In the genomic region with DNA sequence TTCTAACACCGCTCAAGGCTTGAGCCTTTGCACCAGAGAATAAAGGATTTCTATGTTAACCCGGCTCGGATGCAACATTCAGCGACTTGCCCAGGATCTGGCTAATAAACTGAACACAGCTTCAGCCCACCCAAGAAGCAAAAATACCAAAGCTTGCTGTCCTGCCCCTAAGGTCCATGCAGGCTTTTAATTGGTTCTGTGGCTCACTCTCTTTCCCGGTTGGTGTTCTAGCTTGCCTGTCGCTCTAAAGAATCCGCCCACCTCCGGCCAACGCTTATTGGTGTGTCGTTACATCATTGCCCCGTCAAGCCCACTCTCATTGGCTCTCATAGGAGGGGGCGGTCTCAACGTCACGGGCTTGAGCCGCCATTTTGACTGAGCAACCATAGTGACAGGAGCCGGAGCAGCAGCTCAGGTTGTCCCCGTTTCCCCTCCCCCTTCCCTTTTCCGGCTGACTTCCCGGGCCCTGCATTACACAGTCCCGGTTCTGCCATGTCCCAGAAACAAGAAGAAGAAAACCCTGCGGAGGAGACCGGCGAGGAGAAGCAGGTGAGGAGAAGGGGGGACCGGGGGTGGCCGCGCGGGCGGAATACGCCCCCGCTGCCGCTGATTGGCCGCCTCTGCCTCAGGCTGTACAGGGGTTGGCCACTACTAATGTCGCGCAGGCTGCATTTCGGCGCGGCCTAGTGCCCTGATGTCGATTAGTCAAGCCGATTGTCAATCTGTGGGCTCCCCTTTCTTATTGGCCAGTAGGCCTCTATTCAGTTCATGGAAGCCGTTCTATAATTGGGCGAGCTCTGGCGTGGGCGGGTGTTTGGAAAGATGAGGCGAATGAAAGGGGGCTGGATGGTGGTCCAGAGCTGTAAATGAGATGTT, we compare ENCODE assay signal across 8 mouse cellular contexts. TPM values are rescaled to one million over a fixed set of nuclear protein-coding genes. Genes with fewer than 3 reads are reported as not detected.
A peak's percentile ranks its signal among the peaks of the same experiment; 100 is the strongest.
DNase-seq lines count a peak whose midpoint lies in the region; ATAC-seq lines count a peak whose summit lies in the region.

A gene (plus strand): TSS at position 366 of the 876 bp plus-strand sequence.

- under 1% methylated on average over 44 of the region's 44 CpGs for WGBS in heart, embryonic 13.5 days
- WGBS in liver, embryonic 12.5 days (ENCODE audit: insufficient replicate concordance): 2% methylated on average over 44 of the region's 44 CpGs
- under 1% methylated on average over 44 of the region's 44 CpGs for WGBS in stomach, embryonic 15.5 days

- DNase-seq in CD4-positive, CD25-positive, alpha-beta regulatory T cell, adult 2 months (ENCODE audit: low read depth, low spot score): peak; percentile 99
- peak; percentile 96 for DNase-seq in fat pad, adult 2 months (ENCODE audit: extremely low read depth, low read depth, low spot score)
- peak; percentile 98 for DNase-seq in kidney, postnatal 10 days
- peak; percentile 98 for DNase-seq in natural killer cell, adult 2 months (ENCODE audit: low spot score in 2 of 2)

- H3K4me2 ChIP-seq in heart, embryonic 13.5 days: peak within 1 kb of the TSS; percentile 72
- peak within 1 kb of the TSS; percentile 75 for H3K4me2 ChIP-seq in liver, embryonic 12.5 days
- peak within 1 kb of the TSS; percentile 68 for H3K4me2 ChIP-seq in stomach, embryonic 15.5 days

- ATAC-seq in heart, embryonic 13.5 days (ENCODE audit: extremely low read depth, insufficient number of reproducible peaks, low FRiP score, low TSS enrichment): peak; percentile 99
- ATAC-seq in liver, embryonic 12.5 days: peak; percentile 97
- peak; percentile 99 for ATAC-seq in stomach, embryonic 15.5 days (ENCODE audit: insufficient read depth, low FRiP score, low read depth)

- H3K4me3 ChIP-seq in brown adipose tissue, adult 24 weeks (ENCODE audit: insufficient read depth, low read depth, low read length): peak within 1 kb of the TSS; percentile 77
- peak within 1 kb of the TSS; percentile 71 for H3K4me3 ChIP-seq in heart, embryonic 13.5 days
- peak within 1 kb of the TSS; percentile 70 for H3K4me3 ChIP-seq in liver, embryonic 12.5 days
- peak within 1 kb of the TSS; percentile 69 for H3K4me3 ChIP-seq in stomach, embryonic 15.5 days (replicated peaks)

- peak within 1 kb of the TSS; percentile 83 for H3K9ac ChIP-seq in heart, embryonic 13.5 days
- peak within 1 kb of the TSS; percentile 73 for H3K9ac ChIP-seq in liver, embryonic 12.5 days
- H3K9ac ChIP-seq in stomach, embryonic 15.5 days: peak within 1 kb of the TSS; percentile 52; the same call in 1 of the 2 replicates

- H3K4me1 ChIP-seq in brown adipose tissue, adult 24 weeks (ENCODE audit: control insufficient read depth, insufficient read depth, insufficient read length, low read length): 0 out of 2 replicates have a peak, but pooled peaks cover 2% of the 10 kb centered on the region
- peaks cover 15% of the 10 kb centered on the region for H3K4me1 ChIP-seq in heart, embryonic 13.5 days
- peaks cover 39% of the 10 kb centered on the region for H3K4me1 ChIP-seq in liver, embryonic 12.5 days
- peaks cover 7% of the 10 kb centered on the region for H3K4me1 ChIP-seq in stomach, embryonic 15.5 days

- peak within 1 kb of the TSS; percentile 93 for H3K27ac ChIP-seq in brown adipose tissue, adult 24 weeks (replicated peaks; ENCODE audit: low read depth, low read length)
- H3K27ac ChIP-seq in heart, embryonic 13.5 days (replicated peaks): peak within 1 kb of the TSS; percentile 83
- H3K27ac ChIP-seq in liver, embryonic 12.5 days: peak within 1 kb of the TSS; percentile 87
- H3K27ac ChIP-seq in stomach, embryonic 15.5 days: peak within 1 kb of the TSS; percentile 91

- no peaks in the 10 kb centered on the region for H3K27me3 ChIP-seq in heart, embryonic 13.5 days (replicated peaks)
- H3K27me3 ChIP-seq in liver, embryonic 12.5 days (replicated peaks): no peaks in the 10 kb centered on the region
- H3K27me3 ChIP-seq in stomach, embryonic 15.5 days (replicated peaks): no peaks in the 10 kb centered on the region

- no peaks in the 10 kb centered on the region for H3K9me3 ChIP-seq in heart, embryonic 13.5 days
- no peaks in the 10 kb centered on the region for H3K9me3 ChIP-seq in liver, embryonic 12.5 days (replicated peaks)
- no peaks in the 10 kb centered on the region for H3K9me3 ChIP-seq in stomach, embryonic 15.5 days

- peaks cover 43% of the 10 kb centered on the region for H3K36me3 ChIP-seq in heart, embryonic 13.5 days
- peaks cover 47% of the 10 kb centered on the region for H3K36me3 ChIP-seq in liver, embryonic 12.5 days
- H3K36me3 ChIP-seq in stomach, embryonic 15.5 days: peaks cover 32% of the 10 kb centered on the region

RNA-seq across cellular contexts. Expression of the gene that starts here (rescaled TPM):
- 38.4 and 51.4 TPM in 2 replicates for polyA plus RNA-seq in brown adipose tissue, adult 24 weeks (2012; ENCODE audit: insufficient read depth, insufficient read length, missing spikeins)
- polyA plus RNA-seq in heart, embryonic 13.5 days (2015; fragmentation: Nextera tagmentation; extraction: Ambion mirVana): 46.5 and 53.1 TPM in 2 replicates
- polyA plus RNA-seq in liver, embryonic 12.5 days (2016; fragmentation: Nextera tagmentation; extraction: Ambion mirVana): 42.9 and 45.0 TPM in 2 replicates
- polyA plus RNA-seq in stomach, embryonic 15.5 days (2015; fragmentation: Nextera tagmentation; extraction: Ambion mirVana): 65.6 and 71.0 TPM in 2 replicates

Comparison
In these comparisons a context has a peak if more than half of its experiments do, and no peak if none do; other contexts are left out.
1. Peak in every context shown above with its lines: DNase-seq, ATAC-seq, H3K4me3 ChIP-seq and H3K27ac ChIP-seq.